Mouse (Mus musculus) right cerebral cortex, postnatal 36 days (tissue): Measurements from ENCODE around the gene Trib3.

Experiments
- DNase-seq, 2 experiments: peaks; one replicate each; pipeline ENCODE4 v3.0.0; 2022; ENCODE audit warnings: low spot score in 2 of 2, mixed read lengths in 1 of 2

Trib3 gene

DNA sequence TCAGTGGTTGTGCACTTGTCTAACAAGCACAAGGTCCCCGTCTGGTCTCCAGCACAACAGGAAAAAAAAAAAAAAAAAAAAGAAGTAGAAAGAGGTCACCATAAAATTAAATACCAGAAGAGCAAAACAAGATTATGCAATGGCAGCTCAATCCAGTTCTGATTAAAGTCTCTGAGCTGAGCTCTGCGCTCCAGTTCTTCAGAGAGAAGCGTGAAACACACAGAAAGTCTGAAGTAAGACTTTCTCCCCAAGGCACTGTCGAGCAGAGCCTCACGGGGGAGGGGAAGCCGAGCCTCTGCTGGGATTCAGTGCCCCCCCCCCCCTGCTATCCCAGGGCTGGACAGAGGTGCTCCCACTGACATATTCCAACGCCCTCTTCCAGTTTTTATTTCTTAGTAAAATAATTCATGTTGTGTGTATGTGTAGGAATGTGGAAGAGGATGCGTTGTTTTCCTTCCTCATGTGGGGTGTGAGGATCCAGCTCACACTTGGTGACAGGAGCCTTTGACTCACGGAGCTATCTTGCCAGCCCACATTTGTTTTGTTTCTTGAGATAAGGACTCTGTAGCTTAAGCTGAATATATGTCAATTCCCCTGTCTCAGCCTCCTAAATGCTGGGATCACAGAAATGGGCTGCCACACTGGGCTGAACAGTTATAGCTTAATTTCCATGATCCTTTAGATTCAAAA is 3.1 kb upstream of the Trib3 start:
- no peak for DNase-seq

DNA sequence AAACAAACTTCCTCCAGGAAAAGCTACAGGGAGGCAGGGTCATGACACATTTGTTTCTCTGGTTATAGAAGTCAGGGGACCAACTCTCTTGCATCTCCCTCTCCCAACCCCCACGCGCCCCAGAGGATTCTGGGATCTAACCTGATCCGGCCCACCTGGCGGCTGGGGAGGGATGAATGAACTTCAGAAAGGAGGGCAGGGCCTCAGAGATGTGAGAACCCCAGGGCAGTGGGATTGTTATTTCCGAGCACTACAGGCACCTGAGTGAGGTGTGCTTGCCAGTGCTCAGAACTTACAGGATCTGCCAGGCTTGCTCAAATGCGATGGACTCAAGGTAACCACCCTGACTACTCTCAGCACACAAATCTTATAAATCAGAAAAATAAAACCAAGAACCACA is 1.6 kb upstream of the Trib3 start:
- DNase-seq: no peak

DNA sequence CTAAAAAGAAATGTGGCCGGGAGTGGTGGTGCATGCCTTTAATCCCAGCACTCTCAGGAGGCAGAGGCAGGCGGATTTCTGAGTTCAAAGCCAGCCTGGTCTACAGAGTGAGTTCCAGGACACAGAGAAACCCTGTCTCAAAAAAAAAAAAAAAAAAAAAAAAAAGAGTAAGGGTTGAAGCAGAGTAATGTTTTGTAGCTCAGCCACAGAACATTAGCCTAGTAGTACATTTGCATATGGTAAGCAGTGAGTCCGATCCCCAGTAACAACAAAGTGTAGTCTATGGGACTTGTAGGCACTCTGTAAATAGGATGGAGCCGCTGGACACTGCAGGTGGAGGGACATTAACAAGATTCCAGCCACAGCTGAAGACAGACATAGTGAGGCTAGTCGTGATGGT is 1.1 kb upstream of the Trib3 start:
- DNase-seq: no peak

DNA sequence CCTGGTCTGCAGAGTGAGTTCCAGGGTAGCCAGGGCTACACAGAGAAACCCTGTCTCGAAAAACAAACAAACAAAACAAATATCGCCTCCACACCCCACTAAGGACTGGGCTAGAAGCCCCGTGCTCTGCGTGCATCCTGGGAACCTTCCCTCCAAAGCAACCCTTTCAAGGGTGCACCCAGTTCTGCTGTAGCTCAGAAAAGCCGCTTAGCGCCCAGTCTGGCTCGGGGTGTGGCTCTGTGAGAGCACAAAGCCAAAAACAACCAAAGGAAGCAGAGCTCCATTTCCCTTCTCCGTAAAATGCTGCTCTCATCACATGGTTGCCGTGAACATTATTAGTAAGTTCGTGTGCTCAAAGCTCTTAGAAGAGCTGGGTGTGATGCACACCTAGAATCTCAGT is 529 bp upstream of the Trib3 start:
- no peak for DNase-seq

DNA sequence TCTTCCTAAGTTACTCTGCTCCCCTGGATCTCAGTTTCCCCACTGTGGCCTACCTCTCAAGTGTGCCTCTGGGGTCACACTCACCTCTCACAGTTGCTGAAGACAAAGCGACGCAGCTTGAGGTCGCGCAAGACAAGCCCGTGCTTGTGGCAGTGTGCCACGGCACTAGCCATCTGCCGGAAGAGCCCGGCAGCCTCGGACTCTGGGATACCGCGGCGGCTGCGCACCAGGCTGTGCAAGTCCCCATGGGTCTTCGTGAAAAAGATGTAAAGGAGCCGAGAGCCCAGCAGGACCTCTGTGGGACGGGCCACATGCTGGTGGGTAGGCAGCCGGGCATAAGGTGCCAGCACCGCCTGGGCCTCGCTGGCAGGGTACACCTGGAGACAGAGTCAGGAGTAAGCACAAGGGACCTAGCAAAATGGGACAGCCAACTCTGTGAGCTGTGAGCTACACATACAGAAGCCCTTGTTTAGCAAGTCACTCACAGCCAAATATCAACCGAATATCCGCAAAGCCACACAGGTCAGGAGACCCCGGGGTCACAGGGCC is 4.1 kb downstream of the Trib3 start:
- DNase-seq: no peak

DNA sequence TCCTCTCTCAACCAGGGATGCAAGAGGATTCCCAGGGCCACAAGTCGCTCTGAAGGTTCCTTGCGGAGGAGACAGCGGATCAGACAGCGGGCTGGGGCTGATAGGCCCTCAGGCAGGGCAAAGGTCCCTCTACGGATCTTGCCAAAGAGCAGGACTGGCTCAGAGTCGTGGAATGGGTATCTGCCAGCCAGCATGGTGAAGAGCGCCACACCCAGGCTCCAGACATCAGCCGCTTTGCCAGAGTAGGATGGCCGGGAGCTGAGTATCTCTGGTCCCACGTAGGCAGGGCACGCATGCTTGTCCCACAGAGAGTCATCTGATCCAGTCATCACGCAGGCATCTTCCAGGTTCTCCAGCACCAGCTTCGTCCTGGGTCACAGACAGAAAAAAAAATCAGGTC is 5.5 kb downstream of the Trib3 start:
- no peak for DNase-seq

DNA sequence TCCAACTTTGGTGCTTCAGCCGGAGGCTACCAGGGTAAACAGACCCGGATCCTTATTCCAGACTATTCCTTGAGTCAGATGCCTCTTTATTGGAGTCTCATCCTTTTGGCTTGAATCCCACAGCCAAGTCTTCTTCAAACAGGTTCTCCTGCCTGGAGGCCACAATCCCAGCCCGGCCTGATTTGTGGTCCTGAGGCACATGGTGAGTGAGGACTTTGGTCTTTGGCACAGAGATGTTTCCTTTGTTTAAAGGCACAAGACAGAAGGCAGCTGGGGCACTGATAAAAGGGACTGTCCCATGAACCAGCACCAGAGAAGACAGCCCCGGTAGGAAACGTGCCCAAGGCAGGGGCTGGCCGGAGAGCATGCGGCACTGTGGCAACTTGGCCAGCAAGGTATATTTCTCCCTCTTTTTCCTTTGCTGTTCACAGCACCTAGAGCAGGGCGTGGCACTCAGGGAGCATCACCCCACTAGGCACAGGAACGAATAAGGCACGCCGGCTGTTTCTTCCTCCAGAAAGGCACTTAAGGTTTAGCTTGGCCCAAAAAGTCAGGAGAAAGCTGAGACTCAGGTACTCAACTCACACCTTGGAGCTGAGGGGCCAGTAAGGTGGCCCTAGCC is 6.1 kb downstream of the Trib3 start:
- DNase-seq: no peak

DNA sequence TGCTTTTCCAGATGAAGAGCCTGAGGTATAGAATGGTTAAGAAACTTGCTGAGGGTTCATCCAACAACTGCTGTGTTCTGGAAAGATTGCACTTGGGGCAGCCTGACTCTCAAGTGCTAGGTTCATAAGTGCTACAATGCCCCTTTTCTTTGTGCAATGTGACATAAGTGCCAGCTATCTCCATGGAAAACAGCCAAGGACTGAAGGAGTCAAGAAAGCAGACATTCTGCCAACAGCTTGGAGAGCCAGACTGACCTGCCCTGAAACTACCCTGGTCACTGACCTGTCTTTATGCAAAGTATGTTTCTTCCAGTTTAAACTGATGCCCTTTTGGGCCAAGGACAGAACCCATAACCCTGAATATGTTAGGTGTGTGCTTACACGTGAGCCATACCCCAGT is 7.0 kb downstream of the Trib3 start:
- no peak for DNase-seq

DNA sequence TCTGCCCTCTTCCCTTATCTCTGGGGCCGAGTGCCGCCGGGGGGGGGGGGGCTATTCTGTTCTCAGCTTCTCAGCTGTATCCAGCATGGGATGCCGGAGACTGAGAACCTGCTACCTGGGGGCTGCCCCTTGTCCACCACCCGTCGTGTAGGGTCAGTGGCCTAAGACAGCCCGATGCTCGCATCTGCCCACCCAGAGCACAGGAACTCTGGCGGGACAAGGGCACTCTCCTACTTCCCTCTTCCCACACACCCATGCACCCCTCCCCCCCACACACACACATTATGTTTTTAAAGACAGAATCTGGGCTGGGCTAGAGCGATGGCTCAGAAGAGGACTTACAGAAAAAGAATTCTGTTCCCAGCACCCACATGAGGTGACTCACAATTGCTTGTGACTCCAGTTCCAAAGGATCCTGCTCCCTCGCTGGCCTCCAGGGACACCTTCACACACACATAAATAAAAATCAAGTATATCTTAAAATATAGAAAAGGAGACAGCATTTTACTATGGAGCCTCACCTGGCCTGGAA is 8.5 kb downstream of the Trib3 start:
- DNase-seq: no peak

DNA sequence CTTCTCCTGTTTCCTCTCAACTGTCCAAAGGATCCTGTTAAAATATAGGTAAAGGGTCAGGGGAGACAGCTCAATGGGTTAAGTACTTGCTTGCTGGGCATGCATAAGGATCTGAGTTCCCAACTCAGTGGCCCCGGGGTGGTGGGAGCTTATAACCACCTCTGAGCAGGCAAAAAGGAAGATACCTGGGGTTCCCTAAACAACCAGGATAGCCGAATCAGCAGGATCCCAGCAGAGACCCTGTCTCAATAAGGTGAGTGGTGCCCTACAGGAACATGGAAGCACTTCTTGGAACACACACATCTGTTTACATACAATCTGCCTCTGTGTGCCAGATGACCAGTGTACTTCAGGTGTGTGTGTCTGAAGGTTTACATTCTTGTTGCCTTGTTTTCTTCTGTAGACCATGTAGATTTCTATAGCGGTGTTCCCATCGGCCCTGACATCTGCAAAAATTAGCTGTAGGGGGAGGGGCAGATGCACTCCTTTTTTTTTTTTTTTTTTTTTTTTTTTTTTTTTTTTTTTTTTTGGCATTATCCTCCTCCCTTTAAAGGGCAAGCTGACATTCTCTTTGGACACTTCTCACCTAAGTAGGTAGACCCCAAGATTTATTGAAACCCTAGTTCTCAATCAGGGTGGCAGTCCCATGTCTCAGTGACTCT is 10.4 kb downstream of the Trib3 start:
- no peak for DNase-seq

DNA sequence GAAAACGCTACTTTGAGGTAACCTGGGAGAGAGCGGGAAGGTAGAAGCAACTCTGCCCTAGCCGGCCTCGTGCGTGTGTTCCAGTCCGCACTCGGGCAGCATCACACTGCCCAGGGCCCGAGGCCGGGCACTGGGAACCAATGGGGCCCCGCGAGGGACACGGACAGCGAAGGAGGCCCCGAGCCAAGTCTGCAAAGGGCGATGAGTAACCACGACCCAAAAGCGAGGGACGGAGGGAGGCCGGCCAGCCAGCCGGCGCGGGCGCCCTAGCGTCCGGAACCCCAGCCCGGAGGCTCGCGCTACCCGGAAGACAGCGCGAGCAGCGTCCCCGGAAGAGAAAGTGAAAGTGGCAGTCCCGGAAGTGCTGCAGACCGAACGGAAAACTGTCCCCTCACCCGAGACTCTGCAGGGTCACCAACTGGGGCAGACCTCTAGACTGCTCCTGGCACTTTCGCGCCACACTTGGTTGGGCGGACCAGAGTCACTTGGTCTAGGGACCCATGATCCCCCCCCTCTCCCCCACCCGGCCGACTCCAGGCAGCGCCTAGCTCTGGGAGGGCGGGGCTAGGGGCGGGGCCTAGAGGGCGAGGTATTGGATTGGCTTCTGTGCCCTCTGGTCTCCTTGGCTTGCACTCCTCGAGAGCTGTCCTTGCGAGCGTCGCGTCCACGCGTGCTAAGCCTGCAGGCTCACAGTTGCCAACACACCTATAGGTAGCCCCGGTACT is 11.6 kb downstream of the Trib3 start, which contains the start of gene Rbck1:
TSS of gene Rbck1 (minus strand) at position 553 of the 725 bp plus-strand sequence.
- DNase-seq: peak; percentile 79 to 83

DNA sequence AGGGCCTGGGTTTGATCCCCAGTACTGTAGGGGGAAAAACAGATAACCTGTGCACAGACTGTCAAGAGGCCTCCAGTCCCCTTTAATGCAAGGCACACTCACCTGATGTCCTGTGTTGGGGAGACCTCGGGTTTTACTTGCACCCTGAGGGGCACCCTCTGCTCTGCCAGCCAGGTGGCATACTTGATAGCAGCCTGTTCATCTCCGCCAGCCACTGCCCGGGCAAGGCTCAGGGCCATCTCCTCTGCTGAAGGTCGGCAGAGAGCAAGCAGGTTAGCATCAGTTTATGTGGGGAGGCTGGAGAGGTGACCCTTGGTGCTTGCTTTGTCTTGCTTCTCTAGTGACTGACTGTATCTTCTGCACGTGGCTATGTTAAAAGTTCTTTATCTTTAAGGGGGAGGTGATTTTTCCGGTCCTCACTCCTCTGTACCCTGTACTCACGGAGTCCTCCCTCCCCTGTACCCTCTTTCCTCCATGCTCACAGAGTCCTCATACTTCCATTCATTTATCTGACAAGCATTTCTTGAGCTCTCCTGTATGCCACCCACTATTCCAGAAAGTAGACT is 12.9 kb downstream of the Trib3 start:
- no peak for DNase-seq

DNA sequence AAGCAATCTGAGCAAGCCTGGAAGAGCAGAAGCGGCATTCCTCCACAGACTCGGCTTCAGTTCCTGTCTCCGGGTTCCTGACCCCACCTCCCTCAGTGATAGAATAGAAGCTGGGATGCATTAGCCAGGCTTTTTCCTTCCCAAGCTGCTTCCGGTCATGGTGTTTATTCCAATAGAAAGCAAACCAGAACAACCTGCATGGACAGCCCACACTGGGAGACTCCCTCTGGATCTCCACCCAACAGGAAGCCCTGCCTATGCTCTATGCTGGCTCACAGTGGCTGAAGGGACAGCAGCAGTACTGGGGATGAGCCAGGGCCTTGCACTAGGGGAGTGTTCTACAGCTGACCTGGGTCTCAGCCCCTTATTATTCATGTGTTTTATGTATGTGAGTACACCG is 15.9 kb downstream of the Trib3 start:
- DNase-seq: no peak

DNA sequence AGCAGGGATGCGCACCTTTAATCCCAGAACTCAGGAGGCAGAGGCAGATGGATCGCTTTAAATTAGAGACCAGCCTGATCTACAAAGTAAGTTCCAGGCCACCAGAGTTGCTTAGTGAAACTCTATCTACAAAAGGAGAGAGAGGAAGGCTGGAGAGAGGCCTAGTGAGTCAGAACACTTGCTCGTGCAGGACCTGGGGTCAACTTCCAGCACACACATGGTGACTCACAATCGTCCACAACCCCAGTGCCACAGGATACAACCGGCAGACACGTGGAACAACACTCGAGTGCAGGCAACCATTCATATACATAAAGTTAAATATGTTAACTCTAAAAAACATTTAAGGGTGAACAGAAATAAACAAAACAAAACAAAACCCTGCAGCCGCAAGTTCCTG is 17.2 kb downstream of the Trib3 start:
- no peak for DNase-seq

DNA sequence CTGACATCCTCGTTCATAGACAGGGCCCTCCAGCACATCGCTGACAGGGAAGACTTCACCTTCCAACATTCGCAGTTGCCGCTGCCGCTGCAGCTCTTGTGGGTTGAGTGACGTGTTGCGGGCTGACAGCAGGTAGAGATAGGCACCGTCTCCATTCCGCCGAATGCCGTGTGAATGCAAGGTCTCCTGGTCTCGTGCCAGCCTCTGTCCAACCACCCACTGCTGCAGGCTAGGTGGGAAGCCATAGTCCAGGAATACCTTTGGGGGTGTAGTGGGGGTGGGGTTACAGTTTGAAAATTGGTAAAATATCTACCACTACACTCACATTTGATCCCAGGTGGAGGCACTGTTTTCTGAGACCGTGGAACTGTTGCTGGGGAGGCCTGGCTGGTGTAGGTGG is 17.7 kb downstream of the Trib3 start:
- no peak for DNase-seq

DNA sequence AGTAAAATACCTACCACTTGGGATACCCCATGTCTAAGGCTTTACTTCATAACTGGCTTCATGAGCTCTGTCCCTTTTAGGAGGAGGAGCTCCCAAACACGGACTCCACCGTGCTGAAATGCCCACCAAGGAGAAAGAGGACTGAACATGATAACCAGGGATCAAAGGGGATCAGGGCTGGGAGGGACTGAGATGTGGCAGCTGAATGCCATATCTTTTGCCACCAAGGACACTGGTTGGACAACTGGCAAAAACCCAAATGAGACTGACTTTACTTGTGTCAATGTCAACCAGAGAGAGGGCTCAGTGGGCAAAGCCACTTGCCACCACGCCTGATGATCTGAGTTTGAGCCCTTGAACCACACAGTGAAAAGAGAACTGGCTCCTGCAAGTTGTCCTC is 19.0 kb downstream of the Trib3 start:
- no peak for DNase-seq

DNA sequence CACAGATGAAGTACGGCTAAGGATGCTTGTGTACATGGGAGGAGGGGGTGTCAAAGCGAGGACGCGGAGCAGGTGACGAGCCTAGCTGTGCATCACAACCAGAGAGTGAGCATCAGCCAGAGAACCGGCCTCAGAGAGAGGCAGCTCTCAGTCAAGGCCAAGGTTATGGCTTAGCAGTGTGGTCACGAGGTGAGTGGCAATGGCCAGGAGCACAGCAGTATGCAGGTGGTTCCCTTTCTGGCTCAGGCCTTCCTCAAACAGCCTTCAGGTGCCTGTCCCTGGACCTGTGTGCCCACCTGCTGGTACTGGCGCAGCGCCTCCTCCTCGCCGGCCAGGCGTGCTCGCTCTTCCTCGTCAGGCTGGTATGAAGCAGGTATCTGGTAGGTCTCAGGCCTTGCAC is 19.9 kb downstream of the Trib3 start:
- DNase-seq: no peak

DNA sequence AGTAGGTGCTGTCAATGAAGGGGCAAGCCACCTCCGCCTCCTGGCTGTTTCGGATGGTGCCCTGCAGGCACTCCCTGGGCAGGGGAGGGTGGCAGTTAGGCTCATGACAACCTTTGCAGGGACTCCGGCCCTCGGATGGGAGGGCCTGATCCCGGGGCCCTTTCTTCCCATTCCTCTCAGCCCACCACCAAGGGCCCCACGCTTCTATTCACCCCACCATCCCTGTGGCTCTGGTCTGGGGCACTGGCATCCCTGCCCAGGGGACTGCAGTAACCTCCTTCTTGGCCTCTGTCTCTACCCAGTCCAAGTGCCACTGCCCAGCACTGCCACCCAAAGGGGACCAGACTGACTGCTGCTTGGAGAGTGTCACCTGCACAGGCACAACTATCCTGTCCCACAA is 21.6 kb downstream of the Trib3 start:
- no peak for DNase-seq

DNA sequence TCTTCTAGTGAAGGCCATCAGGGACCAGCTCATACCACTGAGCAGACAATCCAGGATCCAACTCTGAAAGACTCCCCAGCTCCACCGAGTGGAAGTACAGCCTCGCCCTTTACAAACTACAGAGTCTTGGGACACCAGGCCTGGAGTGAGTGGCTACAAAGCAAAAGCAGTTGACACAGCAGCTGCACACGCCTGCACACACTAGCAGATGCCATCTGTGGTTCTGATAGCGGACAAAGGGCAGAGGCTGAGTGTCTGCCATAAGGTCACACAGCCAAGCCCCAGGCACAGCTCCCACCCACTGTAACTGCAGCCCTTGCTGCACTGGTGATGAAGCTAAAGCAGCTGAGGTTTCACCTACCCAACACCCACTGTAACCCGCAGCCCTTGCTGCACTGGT is 22.3 kb downstream of the Trib3 start:
- DNase-seq: no peak

DNA sequence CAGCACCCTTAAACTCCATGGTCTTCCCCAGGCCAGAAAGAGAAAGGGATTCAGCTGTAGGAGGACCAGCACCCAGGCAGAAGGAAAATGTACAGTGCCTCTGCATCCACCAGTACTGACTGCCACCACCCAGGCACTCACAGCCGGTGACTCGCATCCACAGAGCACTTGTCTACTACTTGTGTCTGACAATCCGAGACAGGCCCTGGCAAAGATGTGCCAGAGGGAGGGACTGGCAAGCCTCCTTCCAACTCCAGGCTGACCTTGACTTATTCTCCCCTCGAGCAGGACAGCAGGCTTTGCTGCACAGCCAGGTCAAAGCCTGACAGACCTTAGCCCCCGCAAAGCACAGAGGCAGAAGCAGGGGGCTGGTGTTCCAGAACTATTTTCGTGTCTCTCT is 26.8 kb downstream of the Trib3 start:
- no peak for DNase-seq

DNA sequence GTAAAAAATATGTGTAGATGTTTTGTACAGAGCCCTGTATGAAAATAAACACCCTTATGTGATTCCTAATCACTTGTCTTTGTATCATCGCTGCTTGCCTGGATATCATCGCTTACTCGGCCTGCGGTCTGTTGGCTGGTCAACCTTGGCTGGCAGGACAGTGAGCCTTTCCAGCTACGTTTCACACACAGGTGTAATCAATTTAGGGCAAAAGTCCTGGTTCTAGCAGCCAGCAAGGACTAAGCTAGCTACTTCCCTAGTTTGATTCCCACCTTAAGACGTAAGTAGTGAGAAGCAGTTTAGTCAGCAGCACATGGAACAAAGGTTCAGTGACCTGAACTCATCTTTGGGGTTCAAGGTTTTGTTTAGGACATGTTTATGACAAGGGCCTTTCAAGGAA is 29.9 kb downstream of the Trib3 start:
- no peak for DNase-seq

DNA sequence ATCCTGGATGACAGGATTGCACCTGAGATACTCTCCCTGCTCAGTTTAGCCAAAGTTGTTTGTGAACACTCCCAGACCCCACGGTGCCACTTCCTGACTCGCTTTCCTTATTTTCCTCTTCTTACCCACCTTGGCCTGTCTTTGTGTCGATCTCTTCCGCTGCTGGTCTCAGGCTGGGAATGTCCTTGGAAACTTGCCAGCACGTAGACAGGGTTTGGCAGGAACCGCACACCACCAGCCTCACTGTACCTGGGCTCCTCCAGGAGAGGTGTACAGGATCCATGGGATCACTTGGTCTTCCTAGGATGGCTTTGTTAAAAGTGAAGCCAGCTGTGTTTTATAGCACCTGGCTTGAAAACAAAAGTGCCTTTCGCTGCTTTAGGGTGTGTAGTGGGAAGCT is 30.8 kb downstream of the Trib3 start:
- no peak for DNase-seq
